Mouse (Mus musculus) lung, adult 2 months (tissue): Measurements from ENCODE around the gene Dtx2.

Experiments
- CTCF ChIP-seq: fragments of 200-500 bp; IDR thresholded peaks from 2 replicates; pipeline ENCODE4 v1.5.1; 2011; ENCODE audit warnings: mild to moderate bottlenecking, low read length, control low read depth; ENCODE audit not compliant: insufficient read depth
- POLR2A ChIP-seq: fragments of 200-500 bp; IDR thresholded peaks from 2 replicates; pipeline ENCODE4 v1.6.1; 2011; ENCODE audit warnings: low read depth, mild to moderate bottlenecking, control low read depth, low read length, borderline replicate concordance; ENCODE audit errors: extremely low read depth

- no peak for TF ChIP-seq POLR2A
- no peak for TF ChIP-seq CTCF
Observed at GRCm38 (mm10) chr5:136017262-136017661, 22.7 kb downstream of the Dtx2 start.
